Mouse (Mus musculus) cerebellum, adult (tissue): ENCODE data around the gene Card9.
"Not testable (repeated sequence)": the region's sequence is repeated elsewhere in the genome, so short reads cannot be mapped to it uniquely, and the experiment has no call there.

Experiments
- ATAC-seq: cut with Nextera tagmentation; 2 replicates; pipeline ENCODE4 v1.9.2; 2017; ENCODE audit warnings: mild to moderate bottlenecking, moderate library complexity, mixed read lengths; ENCODE audit not compliant: insufficient number of reproducible peaks, low FRiP score, low TSS enrichment

The Card9 gene

GRCm38 (mm10) chr2:26360772-26361171 is at the start of gene Card9:
TSS of gene Card9 (minus strand) at chr2:26360918.
- no peak for ATAC-seq

- no peak for ATAC-seq
These were observed 49.4 kb upstream of the Card9 start for GRCm38 (mm10) chr2:26410091-26410490.

GRCm38 (mm10) chr2:26409362-26409761 is 48.6 kb upstream of the Card9 start:
- no peak for ATAC-seq

GRCm38 (mm10) chr2:26408515-26409356 is 48.0 kb upstream of the Card9 start, which contains the start of gene Inpp5e:
TSS of gene Inpp5e (minus strand) at chr2:26409203.
- peak; percentile 81 for ATAC-seq

- no peak for ATAC-seq
These were observed 42.6 kb upstream of the Card9 start for GRCm38 (mm10) chr2:26403306-26403705.

- no peak for ATAC-seq
These were observed 41.5 kb upstream of the Card9 start for GRCm38 (mm10) chr2:26402265-26402664.

- ATAC-seq = no peak
These were observed 40.3 kb upstream of the Card9 start for GRCm38 (mm10) chr2:26401023-26401422.

GRCm38 (mm10) chr2:26400296-26400695 is 39.6 kb upstream of the Card9 start:
- ATAC-seq = no peak

GRCm38 (mm10) chr2:26399647-26400046 is 38.9 kb upstream of the Card9 start:
- no peak for ATAC-seq

- ATAC-seq = no peak
These were observed 38.3 kb upstream of the Card9 start for GRCm38 (mm10) chr2:26398978-26399377.

GRCm38 (mm10) chr2:26391617-26392016 is 30.9 kb upstream of the Card9 start:
- ATAC-seq = no peak

GRCm38 (mm10) chr2:26390954-26391353 is 30.2 kb upstream of the Card9 start:
- ATAC-seq = no peak

GRCm38 (mm10) chr2:26389154-26389690 is 28.5 kb upstream of the Card9 start, which contains the start of the genes Entr1 and Pmpca:
TSS of gene Entr1 (minus strand) at chr2:26389316.
TSS of gene Pmpca (plus strand) at chr2:26389339.
- peak; percentile 71; the same call in 1 of the 2 replicates for ATAC-seq

- ATAC-seq = 0 out of 2 replicates have a peak, but pooled peaks have one; percentile 54
These were observed 28.0 kb upstream of the Card9 start for GRCm38 (mm10) chr2:26388682-26389153.

- no peak for ATAC-seq
These were observed 27.0 kb upstream of the Card9 start for GRCm38 (mm10) chr2:26387713-26388112.

- not testable (repeated sequence) for ATAC-seq
These were observed 20.2 kb upstream of the Card9 start for GRCm38 (mm10) chr2:26380871-26381270.

- peak; percentile 90 for ATAC-seq
These were observed 19.5 kb upstream of the Card9 start, which contains the start of gene Snapc4 for GRCm38 (mm10) chr2:26380131-26380771. TSS of gene Snapc4 (minus strand) at chr2:26380653.

- ATAC-seq = no peak
These were observed 11.7 kb upstream of the Card9 start for GRCm38 (mm10) chr2:26372396-26372795.

- ATAC-seq = no peak
These were observed 7.9 kb upstream of the Card9 start for GRCm38 (mm10) chr2:26368572-26368971.

- no peak for ATAC-seq
These were observed 7.2 kb upstream of the Card9 start for GRCm38 (mm10) chr2:26367911-26368310.
